Mouse (Mus musculus): ENCODE data around the gene Gm45785.

- TF ChIP-seq POLR2A (IDR thresholded peaks at IDR 0.05; ENCODE audit: low read depth, low read length) (no peak), CTCF (IDR thresholded peaks at IDR 0.05; ENCODE audit: extremely low read depth, insufficient read length, insufficient replicate concordance, low read depth, low read length) (no peak)
Observed at GRCm38 (mm10) chr7:140821305-140821652, 34.9 kb downstream of the Gm45785 start.

Measured in small intestine, adult 2 months (tissue).